Mouse (Mus musculus): Measurements from ENCODE around the gene Uckl1.

Uckl1 gene

GRCm38 (mm10) chr2:181584411-181584942, at the start of gene Uckl1:
Gene Uckl1 (minus strand): TSS chr2:181584892.
- DNase-seq (ENCODE audit: low read depth, low spot score): no peak

DNA sequence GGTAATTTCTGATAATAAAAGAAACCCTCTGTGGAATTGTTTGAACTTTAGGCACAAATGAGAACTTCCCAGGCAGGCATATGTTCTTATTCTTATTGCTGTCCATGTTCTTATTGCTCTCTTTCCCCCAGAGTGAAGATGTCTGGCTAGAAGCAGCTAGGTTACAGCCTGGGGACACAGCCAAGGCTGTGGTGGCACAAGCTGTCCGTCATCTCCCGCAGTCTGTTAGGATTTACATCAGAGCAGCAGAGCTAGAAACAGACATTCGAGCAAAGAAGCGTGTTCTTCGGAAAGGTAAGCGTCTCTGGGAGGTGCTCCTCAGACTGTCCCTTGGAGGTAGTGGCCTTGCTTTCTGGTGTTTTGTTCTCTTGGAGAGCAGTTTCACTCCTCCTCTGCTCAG, 47.9 kb upstream of the Uckl1 start:
- no peak for DNase-seq (ENCODE audit: low read depth, low spot score)

- DNase-seq (ENCODE audit: low read depth, low spot score): no peak
Observed at GRCm38 (mm10) chr2:181628471-181628870, 43.8 kb upstream of the Uckl1 start.

GRCm38 (mm10) chr2:181623401-181623800, 38.7 kb upstream of the Uckl1 start:
- peak; percentile 6 for DNase-seq (ENCODE audit: low read depth, low spot score)

GRCm38 (mm10) chr2:181618761-181619495, 34.2 kb upstream of the Uckl1 start:
- DNase-seq (ENCODE audit: low read depth, low spot score): no peak

GRCm38 (mm10) chr2:181602367-181602766, 17.7 kb upstream of the Uckl1 start:
- DNase-seq (ENCODE audit: low read depth, low spot score): no peak

DNA sequence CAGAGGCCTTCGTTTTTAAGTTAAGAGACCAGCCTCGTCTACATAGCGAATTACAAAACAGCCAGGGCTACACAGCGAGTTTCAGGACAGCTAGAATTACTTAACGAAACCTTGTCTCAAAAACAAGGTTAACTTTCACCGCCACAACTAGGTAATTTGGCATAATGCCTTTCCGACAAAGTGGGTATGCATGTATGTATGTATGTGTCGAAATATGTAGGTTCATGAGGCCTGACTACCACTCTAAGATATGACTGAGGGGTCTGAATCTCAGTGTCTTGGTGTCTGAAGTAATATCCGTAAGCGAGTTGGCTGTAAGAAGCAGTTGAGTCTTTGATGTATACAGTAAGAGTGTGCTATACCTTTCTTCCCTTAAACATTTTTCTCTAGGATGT, 17.1 kb upstream of the Uckl1 start:
- DNase-seq (ENCODE audit: low read depth, low spot score): no peak

GRCm38 (mm10) chr2:181600828-181601750, 16.4 kb upstream of the Uckl1 start:
- DNase-seq (ENCODE audit: low read depth, low spot score): peak; percentile 97

- DNase-seq (ENCODE audit: low read depth, low spot score): no peak
Observed at GRCm38 (mm10) chr2:181600226-181600758, 15.6 kb upstream of the Uckl1 start.

DNA sequence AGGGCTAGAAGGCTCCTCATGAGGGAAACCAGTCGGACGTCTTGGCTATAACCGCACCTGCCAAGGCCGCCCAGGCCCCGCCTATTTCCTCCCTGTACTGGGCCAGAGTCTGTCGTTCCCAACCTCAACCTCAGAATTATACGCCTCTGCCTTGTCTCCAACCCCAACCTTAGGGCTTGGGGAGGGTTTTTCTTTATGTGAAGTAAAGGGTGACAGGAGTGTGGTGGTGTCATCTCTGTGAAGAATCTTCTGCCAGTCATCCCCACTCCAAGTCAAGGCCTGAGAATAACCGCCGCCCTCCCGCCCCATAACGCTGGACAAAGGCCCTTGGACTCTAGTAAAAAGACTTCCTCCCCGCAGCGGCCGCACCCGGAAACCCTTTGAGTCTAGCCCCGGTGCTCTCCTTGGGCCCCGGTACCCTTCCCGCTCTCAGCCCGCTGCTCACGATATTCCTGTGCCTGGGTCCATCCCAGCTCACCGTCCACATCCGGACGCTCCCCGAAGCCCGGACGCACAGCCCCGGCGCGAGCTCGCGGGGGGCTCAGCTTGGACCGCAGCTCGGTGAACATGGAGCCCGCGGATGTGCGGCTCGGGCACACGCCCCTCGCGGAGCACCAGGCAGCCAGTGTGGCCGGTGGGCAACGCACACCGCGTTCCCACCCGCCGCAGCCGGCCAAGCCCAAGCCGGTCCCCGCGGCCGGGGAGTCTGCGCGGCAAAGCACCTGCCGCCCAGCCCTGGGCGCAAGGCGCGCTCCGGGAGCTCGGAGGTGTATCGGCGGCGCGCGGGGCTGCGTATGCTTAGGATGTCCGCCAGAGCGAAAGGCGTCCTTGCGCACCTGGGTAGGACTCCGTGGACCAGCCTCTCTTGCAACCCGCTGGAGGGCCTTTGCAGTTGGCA, 14.0 kb upstream of the Uckl1 start, which contains the start of gene Samd10:
TSS of gene Samd10 (minus strand) at position 759 of the 898 bp plus-strand sequence.
- DNase-seq (ENCODE audit: low read depth, low spot score): peak; percentile 56

DNA sequence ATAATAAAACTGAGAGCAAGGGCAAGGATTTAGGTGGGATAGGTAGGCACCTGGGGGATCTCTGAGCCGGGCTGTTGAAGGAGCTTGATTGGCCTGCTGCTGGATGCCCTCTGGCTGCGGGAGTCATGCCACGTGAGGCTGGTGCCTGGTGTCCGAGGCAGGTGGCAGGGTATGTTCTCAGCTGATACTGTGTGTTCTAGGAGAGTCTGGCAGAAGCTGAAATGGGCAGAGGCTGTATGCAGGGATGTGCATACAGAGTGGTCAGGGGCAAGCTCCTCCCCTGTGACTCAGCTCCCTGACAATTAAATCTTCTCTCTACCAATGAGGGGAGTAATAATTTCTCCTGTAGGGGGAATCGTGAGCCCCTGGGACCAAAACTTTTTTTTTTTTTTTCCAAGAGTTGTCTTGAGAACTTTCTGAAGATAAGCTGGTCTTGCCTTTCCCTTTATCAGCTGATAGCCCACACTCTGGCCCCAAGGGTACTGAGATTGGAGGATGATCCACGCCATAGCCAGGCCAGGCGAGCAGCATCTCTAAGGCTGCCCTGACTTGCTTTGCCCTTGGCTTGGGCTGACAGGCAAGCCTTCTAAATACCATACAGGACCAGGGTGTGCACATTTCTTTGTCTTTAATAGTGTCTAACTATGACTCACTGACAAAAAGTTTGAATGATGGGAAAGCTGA, 12.8 kb upstream of the Uckl1 start:
- DNase-seq (ENCODE audit: low read depth, low spot score): no peak

- no peak for DNase-seq (ENCODE audit: low read depth, low spot score)
Observed at GRCm38 (mm10) chr2:181596221-181596960, 11.7 kb upstream of the Uckl1 start.

DNA sequence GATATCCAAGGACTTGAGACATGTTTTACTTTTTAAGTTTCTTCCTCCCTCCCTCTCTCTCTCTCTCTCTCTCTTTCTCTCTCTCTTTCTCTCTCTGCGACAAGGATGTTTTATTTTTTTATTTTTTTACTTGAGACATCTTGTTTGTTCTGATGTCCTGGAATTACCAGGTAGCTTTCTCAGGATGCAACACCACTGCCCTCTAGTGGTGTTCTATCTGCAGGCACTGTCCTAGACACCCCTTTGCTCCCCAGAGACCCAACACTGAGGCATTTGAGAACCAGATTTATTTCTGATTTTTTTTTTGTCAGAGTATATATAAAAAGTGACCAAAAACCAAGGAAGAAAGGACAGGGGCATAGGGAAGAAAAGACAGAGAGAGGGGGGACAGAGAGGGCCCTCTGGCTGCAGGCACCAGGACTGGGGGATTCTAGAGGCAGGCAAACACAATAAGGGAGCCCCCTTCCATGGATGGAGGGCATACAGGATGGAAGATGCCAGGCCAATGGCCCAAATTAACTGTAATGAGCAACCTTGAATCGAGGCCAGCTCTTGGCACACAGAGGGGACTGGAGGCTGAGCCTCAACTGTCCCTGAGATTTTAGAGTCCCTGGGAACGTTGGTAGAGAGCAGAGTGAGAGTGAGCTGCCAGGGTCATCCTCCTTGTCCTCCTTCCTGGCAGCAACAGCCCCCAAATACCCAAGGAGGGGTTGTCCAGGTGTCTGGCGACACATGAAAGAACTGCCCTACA, 10.4 kb upstream of the Uckl1 start:
- DNase-seq (ENCODE audit: low read depth, low spot score): peak; percentile 43

GRCm38 (mm10) chr2:181593937-181594336, 9.2 kb upstream of the Uckl1 start:
- no peak for DNase-seq (ENCODE audit: low read depth, low spot score)

GRCm38 (mm10) chr2:181593042-181593421, 8.3 kb upstream of the Uckl1 start:
- no peak for DNase-seq (ENCODE audit: low read depth, low spot score)

DNA sequence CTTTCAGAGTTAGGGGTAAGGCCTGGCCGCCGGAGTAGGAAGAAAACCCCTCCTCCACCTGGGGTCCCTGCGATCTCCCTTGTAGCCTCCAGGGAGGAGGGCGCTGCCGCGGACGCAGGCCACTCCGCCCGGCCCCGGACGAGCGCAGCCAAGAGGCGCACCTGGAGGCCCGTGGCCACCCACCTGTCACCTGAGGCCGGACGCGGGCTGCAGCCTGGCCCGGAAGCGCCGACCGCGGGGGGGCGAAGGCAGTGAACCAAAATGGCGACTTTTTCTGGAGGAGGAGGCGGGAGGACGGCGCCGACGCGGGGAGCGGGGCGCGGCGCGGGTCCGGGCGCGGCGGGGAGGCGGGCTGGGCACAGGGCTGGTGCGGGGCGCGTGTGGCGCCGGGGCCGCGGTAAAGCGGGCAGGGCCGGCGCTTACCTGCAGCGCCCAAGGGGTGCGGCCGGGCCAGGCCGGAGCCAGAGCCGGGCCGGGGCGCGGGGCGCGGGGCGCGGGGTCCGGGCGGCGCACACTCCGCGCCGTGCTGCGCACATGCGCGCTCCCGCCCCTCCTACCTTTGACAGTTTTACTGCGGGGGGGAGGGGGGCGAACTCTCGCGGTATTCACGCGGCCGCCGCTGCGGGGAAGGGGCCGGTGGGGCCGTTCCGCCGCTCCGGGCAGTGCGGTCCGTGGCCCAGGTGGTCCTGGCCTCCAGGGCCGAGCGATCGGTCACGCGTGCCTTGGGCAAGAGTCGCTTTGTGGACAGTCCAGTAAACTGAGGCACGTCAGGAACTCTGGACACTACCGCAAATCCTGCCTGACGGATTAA, 7.7 kb upstream of the Uckl1 start, which contains the start of gene Zfp512b:
TSS of gene Zfp512b (minus strand) at position 573 of the 811 bp plus-strand sequence.
- peak; percentile 79 for DNase-seq (ENCODE audit: low read depth, low spot score)

DNA sequence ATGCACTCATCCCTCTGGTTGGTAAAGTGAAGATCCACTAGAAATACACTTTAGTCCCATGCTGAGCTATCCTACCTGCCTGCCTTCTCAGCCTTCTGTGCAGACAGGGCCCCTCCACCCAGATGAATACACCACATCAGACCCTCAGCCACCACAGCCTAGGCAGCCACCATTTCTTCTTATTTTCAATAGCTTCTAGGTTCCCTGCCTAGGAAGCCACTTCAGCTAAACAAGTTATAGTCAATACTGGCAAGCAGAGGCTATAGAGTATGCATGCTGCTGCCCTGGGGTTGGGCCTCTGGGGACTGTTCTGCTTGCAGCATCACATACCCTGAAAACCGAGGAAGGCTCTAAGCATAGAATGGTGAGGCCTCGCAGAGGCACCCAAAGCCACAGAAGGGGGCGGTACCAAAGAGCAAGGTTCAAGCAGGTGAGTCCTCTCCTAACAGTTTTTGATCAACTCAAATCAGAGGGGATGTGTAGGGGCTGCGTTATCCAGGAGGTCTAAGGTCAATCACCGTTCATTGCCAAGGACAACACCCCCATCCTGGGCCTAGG, 6.9 kb upstream of the Uckl1 start, which contains the start of gene Prpf6:
TSS of gene Prpf6 (plus strand) at position 341 of the 558 bp plus-strand sequence.
- DNase-seq (ENCODE audit: low read depth, low spot score): no peak

- no peak for DNase-seq (ENCODE audit: low read depth, low spot score)
Observed at GRCm38 (mm10) chr2:181590471-181590870, 5.8 kb upstream of the Uckl1 start.
